Mouse (Mus musculus) spleen, adult 2 months (tissue): ENCODE results near the gene Rsrc2.

ENCODE experiments used
- CTCF ChIP-seq: fragments of 200-500 bp; IDR thresholded peaks from 2 replicates; pipeline ENCODE4 v1.5.1; 2011; ENCODE audit warnings: mild to moderate bottlenecking, inconsistent platforms; ENCODE audit not compliant: insufficient read depth, insufficient read length, insufficient replicate concordance; ENCODE audit errors: extremely low read depth
- POLR2A ChIP-seq: fragments of 200-500 bp; IDR thresholded peaks from 2 replicates; pipeline ENCODE4 v1.6.1; 2011; ENCODE audit warnings: low read depth, low read length, inconsistent platforms

DNA sequence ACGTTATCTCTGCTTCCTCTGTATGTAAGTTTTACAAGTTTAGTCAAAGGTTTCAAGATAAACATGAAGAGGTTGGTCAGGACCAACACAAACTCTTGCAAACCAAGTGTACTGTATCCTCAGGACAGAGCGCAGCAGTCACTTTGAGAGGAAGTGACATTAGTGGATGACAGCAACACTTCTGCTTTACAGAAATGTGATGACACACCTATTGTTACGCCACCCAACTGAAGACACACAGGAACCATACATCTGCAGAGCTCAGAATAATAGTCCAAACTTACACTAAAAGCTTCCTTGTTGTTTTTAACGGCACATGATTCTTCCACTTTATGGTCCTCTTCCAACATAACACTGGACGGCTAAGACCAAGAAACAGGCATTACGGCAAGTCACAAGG lies 35.4 kb downstream of the Rsrc2 start:
- no peak for TF ChIP-seq POLR2A
- TF ChIP-seq CTCF: no peak
